Mouse (Mus musculus): ENCODE results near the gene Nr3c2. TPM values are rescaled to one million over a fixed set of nuclear protein-coding genes. Genes with fewer than 3 reads are reported as not detected.

Gene Nr3c2
- total and polyA plus RNA-seq, 3 experiments, result 0.12 to 0.30 TPM; not detected in 1

DNA sequence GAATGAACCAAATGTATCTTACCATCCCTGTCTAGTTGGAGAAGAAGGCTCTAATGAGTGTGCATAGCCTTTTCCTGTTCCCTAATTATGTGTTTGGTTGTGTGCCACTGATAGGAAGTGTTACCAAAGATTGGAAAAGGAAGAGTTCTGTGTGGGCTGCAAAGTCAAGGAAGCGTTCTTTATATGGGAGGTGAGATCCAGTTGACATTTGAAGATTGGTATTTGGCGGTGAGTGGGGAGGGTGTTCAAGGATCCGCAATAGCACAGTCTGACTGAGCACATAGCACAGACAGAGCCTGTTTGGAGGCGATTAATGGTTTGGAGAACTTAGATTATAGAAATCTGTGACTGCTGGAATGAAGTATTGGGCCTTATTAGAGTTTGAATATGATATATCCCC is 24.9 kb downstream of the Nr3c2 start:
- DNase-seq (ENCODE audit: extremely low read depth), result no peak
- no peaks in the 10 kb centered on the region for H3K4me1 ChIP-seq (ENCODE audit: control insufficient read depth in 1 of 2, insufficient read depth in 2 of 2)
- in situ Hi-C loops (cut with MboI; ENCODE audit: low pct_ligation_motif_present, low pct_unique_long_range_greater_than_20kb, low sequenced_read_pairs) (no loop called here), dilution Hi-C loops (cut with MboI; ENCODE audit: extremely low pct_ligation_motif_present, extremely low pct_unique_long_range_greater_than_20kb, low sequenced_read_pairs) (no loop called here)
- no peaks in the 10 kb centered on the region for H3K9me3 ChIP-seq (replicated peaks; ENCODE audit: low read length)
- H3K36me3 ChIP-seq (replicated peaks in 1 of 2; ENCODE audit: control insufficient read depth in 1 of 2, insufficient read depth in 1 of 2, low read length in 1 of 2), result no peaks in the 10 kb centered on the region
- H3K79me2 ChIP-seq (replicated peaks; ENCODE audit: control insufficient read depth, extremely low read depth, insufficient read depth, poor library complexity, severe bottlenecking), result no peaks in the 10 kb centered on the region
- no peak overlapping the region for H3K27ac ChIP-seq (ENCODE audit: insufficient read depth, low read depth)
- H3K4me2 ChIP-seq (ENCODE audit: insufficient read depth, low read depth, poor library complexity, severe bottlenecking), result no peak overlapping the region
- H3K27me3 ChIP-seq (replicated peaks), result no peaks in the 10 kb centered on the region
- no peak overlapping the region for H3K9ac ChIP-seq (ENCODE audit: insufficient read depth, low read depth)
- H3K4me3 ChIP-seq (replicated peaks in 1 of 3; ENCODE audit: low read depth in 2 of 3, low read length in 2 of 3, poor library complexity in 1 of 3), result no peak overlapping the region
- TF ChIP-seq ZKSCAN1 (IDR thresholded peaks at IDR 0.05; ENCODE audit: borderline replicate concordance, low read depth, low read length) (no peak), ZNF384 (IDR thresholded peaks at IDR 0.05; ENCODE audit: low read depth, low read length) (no peak), MAX (IDR thresholded peaks at IDR 0.05; ENCODE audit: low read length) (no peak), ZMIZ1 (IDR thresholded peaks at IDR 0.05; ENCODE audit: low read depth, low read length) (no peak), MAZ (IDR thresholded peaks at IDR 0.05; ENCODE audit: low read depth, low read length) (no peak), HCFC1 (IDR thresholded peaks at IDR 0.05; ENCODE audit: low read depth, low read length) (no peak), PAX5 (IDR thresholded peaks at IDR 0.05; ENCODE audit: low read length) (no peak), EP300 (IDR thresholded peaks at IDR 0.05; ENCODE audit: low read length) (no peak), BHLHE40 (IDR thresholded peaks at IDR 0.05; ENCODE audit: low read depth, low read length) (no peak), RAD21 (IDR thresholded peaks at IDR 0.05; ENCODE audit: low read depth, low read length) (no peak), KAT2A (IDR thresholded peaks at IDR 0.05; ENCODE audit: insufficient replicate concordance, low read length) (no peak)

DNA sequence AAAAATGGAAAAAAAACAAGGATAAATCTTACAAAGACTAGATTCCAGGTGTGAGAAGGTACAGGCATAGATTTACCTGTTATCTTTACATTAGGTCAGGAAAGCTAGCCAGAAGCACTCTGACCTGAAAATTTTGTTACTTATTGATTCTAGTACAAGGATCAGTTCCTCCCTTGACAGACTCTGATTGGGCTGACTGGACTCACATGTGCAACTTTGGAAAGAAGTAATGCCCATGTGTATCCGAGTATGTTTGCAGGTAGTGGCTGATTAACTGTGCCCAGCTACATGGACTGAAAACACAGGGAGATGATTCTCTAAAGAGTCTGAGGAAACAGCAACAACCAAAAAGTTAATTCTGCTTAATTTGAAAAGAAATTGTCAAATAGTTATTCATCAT is 29.1 kb downstream of the Nr3c2 start:
- dilution Hi-C loops (cut with MboI; ENCODE audit: extremely low pct_ligation_motif_present, extremely low pct_unique_long_range_greater_than_20kb, low sequenced_read_pairs), result no loop called here
- Histone ChIP-seq H3K79me2 (replicated peaks; ENCODE audit: control insufficient read depth, extremely low read depth, insufficient read depth, poor library complexity, severe bottlenecking) (no peaks in the 10 kb centered on the region), H3K9ac (ENCODE audit: insufficient read depth, low read depth) (no peak overlapping the region), H3K36me3 (replicated peaks in 1 of 2; ENCODE audit: control insufficient read depth in 1 of 2, insufficient read depth in 1 of 2, low read length in 1 of 2) (no peaks in the 10 kb centered on the region), H3K27me3 (replicated peaks) (no peaks in the 10 kb centered on the region), H3K4me2 (ENCODE audit: insufficient read depth, low read depth, poor library complexity, severe bottlenecking) (no peak overlapping the region), H3K4me3 (replicated peaks in 1 of 3; ENCODE audit: low read depth in 2 of 3, low read length in 2 of 3, poor library complexity in 1 of 3) (no peak overlapping the region), H3K4me1 (ENCODE audit: control insufficient read depth in 1 of 2, insufficient read depth in 2 of 2) (no peaks in the 10 kb centered on the region), H3K27ac (ENCODE audit: insufficient read depth, low read depth) (no peak overlapping the region), H3K9me3 (replicated peaks; ENCODE audit: low read length) (no peaks in the 10 kb centered on the region)
- no peak for DNase-seq (ENCODE audit: extremely low read depth)
- TF ChIP-seq MEF2A (IDR thresholded peaks at IDR 0.05; ENCODE audit: borderline replicate concordance, low read depth, low read length) (no peak), JUND (conservative IDR thresholded peaks at IDR 0.05; ENCODE audit: low read depth, low read length) (no peak), ELF1 (IDR thresholded peaks at IDR 0.05; ENCODE audit: low read depth, low read length) (no peak)
- in situ Hi-C loops (cut with MboI; ENCODE audit: low pct_ligation_motif_present, low pct_unique_long_range_greater_than_20kb, low sequenced_read_pairs), result no loop called here

DNA sequence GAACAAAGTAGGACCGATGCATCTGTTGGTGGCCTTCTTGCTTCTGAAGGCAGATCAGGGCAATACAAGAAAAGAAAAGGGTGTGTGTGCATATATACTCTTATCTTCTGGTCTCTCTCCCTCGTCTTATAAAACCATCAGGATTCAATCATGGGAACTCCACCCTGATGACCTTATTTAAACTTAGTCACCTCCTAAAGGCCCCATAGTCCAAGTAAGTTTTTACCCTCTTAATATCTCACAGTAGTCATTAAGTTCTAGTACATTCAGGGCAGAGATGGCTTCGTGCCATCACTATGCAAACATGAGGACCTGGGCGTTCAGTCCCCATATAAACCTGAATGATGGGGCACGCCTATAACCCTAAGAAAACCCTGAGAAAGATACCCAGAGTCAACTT is 29.6 kb downstream of the Nr3c2 start:
- TF ChIP-seq USF2 (conservative IDR thresholded peaks at IDR 0.05; ENCODE audit: low read depth, low read length) (no peak), JUN (IDR thresholded peaks at IDR 0.05; ENCODE audit: insufficient read depth, low read depth, low read length) (no peak), GABPA (IDR thresholded peaks at IDR 0.05; ENCODE audit: insufficient replicate concordance, low read depth, low read length) (no peak), MXI1 (IDR thresholded peaks at IDR 0.05; ENCODE audit: low read depth, low read length) (no peak), SIN3A (IDR thresholded peaks at IDR 0.05; ENCODE audit: low read length) (no peak), PAX5 (IDR thresholded peaks at IDR 0.05; ENCODE audit: low read length) (no peak), IRF4 (IDR thresholded peaks at IDR 0.05; ENCODE audit: low read depth, low read length) (no peak), UBTF (IDR thresholded peaks at IDR 0.05; ENCODE audit: low read depth, low read length) (no peak), ETS1 (conservative IDR thresholded peaks at IDR 0.05; ENCODE audit: low read depth, low read length) (no peak), HCFC1 (IDR thresholded peaks at IDR 0.05; ENCODE audit: low read depth, low read length) (no peak), CHD1 (IDR thresholded peaks at IDR 0.05; ENCODE audit: low read depth, low read length) (no peak), EP300 (IDR thresholded peaks at IDR 0.05; ENCODE audit: low read length) (no peak), MAX (IDR thresholded peaks at IDR 0.05; ENCODE audit: low read length) (no peak), SMC3 (IDR thresholded peaks at IDR 0.05; ENCODE audit: low read depth, low read length) (no peak), E2F4 (IDR thresholded peaks at IDR 0.05; ENCODE audit: insufficient replicate concordance, low read depth, low read length) (no peak), ELF1 (IDR thresholded peaks at IDR 0.05; ENCODE audit: low read depth, low read length) (no peak), MAZ (IDR thresholded peaks at IDR 0.05; ENCODE audit: low read depth, low read length) (no peak), KAT2A (IDR thresholded peaks at IDR 0.05; ENCODE audit: insufficient replicate concordance, low read length) (no peak), POLR2A (IDR thresholded peaks at IDR 0.05; ENCODE audit: low read depth, low read length) (no peak)
- no peak overlapping the region for H3K4me2 ChIP-seq (ENCODE audit: insufficient read depth, low read depth, poor library complexity, severe bottlenecking)
- no peaks in the 10 kb centered on the region for H3K9me3 ChIP-seq (replicated peaks; ENCODE audit: low read length)
- H3K4me1 ChIP-seq (ENCODE audit: control insufficient read depth in 1 of 2, insufficient read depth in 2 of 2), result no peaks in the 10 kb centered on the region
- no peaks in the 10 kb centered on the region for H3K27me3 ChIP-seq (replicated peaks)
- H3K9ac ChIP-seq (ENCODE audit: insufficient read depth, low read depth), result no peak overlapping the region
- dilution Hi-C loops (cut with MboI; ENCODE audit: extremely low pct_ligation_motif_present, extremely low pct_unique_long_range_greater_than_20kb, low sequenced_read_pairs), result no loop called here
- H3K36me3 ChIP-seq (replicated peaks in 1 of 2; ENCODE audit: control insufficient read depth in 1 of 2, insufficient read depth in 1 of 2, low read length in 1 of 2), result no peaks in the 10 kb centered on the region
- H3K27ac ChIP-seq (ENCODE audit: insufficient read depth, low read depth), result no peak overlapping the region
- in situ Hi-C loops (cut with MboI; ENCODE audit: low pct_ligation_motif_present, low pct_unique_long_range_greater_than_20kb, low sequenced_read_pairs), result no loop called here
- H3K79me2 ChIP-seq (replicated peaks; ENCODE audit: control insufficient read depth, extremely low read depth, insufficient read depth, poor library complexity, severe bottlenecking), result no peaks in the 10 kb centered on the region
- no peak overlapping the region for H3K4me3 ChIP-seq (replicated peaks in 1 of 3; ENCODE audit: low read depth in 2 of 3, low read length in 2 of 3, poor library complexity in 1 of 3)
- DNase-seq (ENCODE audit: extremely low read depth), result no peak

All from CH12.LX (cell line).